Mouse (Mus musculus): ENCODE measurements at regions not wholly inside any gene's neighbourhood (a gene's known extent, or its start where the extent isn't known, plus 50 kb on each side); places are given as distances from the start of the nearest gene placed in this dataset.
"Not testable (repeated sequence)": the region's sequence is repeated elsewhere in the genome, so short reads cannot be mapped to it uniquely, and the experiment has no call there.

- DNase-seq (ENCODE audit: low spot score) = not testable (repeated sequence)
Observed at GRCm38 (mm10) chr13:13888847-13889246, 65.4 kb upstream of the B3galnt2 start.

DNA sequence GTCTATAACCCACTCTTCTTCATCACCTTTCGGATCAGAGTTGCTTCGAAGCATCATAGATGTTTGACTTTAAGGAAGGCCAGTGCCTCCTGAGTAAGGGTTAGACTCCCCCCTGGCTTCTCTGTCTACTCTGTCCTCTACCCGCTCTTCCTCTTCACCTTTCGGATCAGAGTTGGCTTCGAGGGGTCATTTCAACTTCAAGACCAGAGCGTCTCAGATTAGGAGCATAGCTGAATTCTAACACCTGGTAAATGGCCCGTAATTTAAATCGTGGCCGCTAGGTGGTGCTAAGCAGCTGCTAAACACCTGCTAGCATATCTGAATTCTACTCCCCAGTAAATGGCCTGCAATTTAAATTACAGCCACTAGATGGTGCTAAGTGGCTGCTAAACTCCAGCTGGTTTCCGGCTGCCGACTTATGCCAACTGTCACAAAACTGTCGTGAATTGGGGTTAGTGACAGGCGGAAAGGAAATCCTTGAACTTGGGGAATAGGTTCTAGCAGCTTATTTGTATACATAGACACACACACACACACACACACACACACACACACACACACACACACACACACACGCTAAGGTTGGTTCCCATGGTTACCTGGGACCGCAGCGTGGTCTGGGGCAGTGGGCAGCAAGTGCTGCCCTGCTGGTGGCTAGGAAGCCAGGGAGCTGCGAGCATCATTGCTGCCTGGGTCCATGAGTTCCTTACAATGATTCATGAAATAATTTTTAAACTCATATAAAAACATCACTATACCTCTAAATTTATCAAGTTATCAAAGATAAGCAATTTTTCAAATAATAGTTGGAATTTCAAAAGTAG is 64.8 kb upstream of the B3galnt2 start:
- DNase-seq (ENCODE audit: low spot score) = peak; percentile 99

DNA sequence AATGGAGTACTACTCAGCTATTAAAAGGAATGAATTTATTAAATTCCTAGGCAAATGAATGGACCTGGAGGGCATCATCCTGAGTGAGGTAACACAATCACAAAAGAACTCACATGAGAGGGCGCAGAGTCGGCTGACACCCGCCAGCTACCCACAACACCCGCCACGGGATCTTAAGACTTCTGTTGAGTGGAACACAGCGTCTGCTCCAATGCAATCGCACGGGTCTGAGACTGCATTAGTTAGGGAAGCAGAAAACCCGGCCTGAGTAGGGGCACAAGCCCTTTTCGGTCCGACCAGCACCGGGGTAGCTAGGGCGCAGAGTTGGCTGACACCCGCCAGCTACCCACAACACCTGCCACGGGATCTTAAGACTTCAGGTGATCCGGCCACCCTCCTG is 52.1 kb upstream of the B3galnt2 start:
- not testable (repeated sequence) for DNase-seq (ENCODE audit: low spot score)
